Mouse (Mus musculus): ENCODE data around the gene Pttg1ip.

- no peak for TF ChIP-seq CTCF (conservative IDR thresholded peaks at IDR 0.05; ENCODE audit: insufficient read depth, insufficient read length, low read depth, low read length)
- TF ChIP-seq POLR2A (IDR thresholded peaks at IDR 0.05; ENCODE audit: low read depth, low read length), result no peak
Measured at GRCm38 (mm10) chr10:77588036-77588435, 6.5 kb downstream of the Pttg1ip start.

Measured in kidney, adult 2 months (tissue).